Mouse (Mus musculus) liver, embryonic 13.5 days (tissue): ENCODE data around the gene Lbh. TPM values are rescaled to one million over a fixed set of nuclear protein-coding genes. Genes with fewer than 3 reads are reported as not detected.

ENCODE experiments used
- ATAC-seq: fragments of 200-750 bp; cut with Nextera tagmentation; 2 replicates; pipeline ENCODE4 v1.8.0; 2017; ENCODE audit warnings: low read depth, mild to moderate bottlenecking, moderate number of reproducible peaks, moderate library complexity
- DNase-seq: peaks from one replicate; pipeline ENCODE4 v3.0.0; 2022
- H3K27ac ChIP-seq: fragments of 300-500 bp; sonication (generic); 2 replicates; pipeline ENCODE4 v1.5.1; 2015; ENCODE audit warnings: moderate library complexity, mild to moderate bottlenecking, inconsistent platforms
- H3K27me3 ChIP-seq: fragments of 300-500 bp; sonication (generic); 2 replicates; pipeline ENCODE4 v1.6.1; 2015; ENCODE audit warnings: mild to moderate bottlenecking, inconsistent platforms
- H3K36me3 ChIP-seq: fragments of 300-500 bp; sonication (generic); 2 replicates; pipeline ENCODE4 v1.6.1; 2015; ENCODE audit warnings: mild to moderate bottlenecking, inconsistent platforms
- H3K4me1 ChIP-seq: fragments of 300-500 bp; sonication (generic); replicated peaks from 2 replicates; pipeline ENCODE4 v1.6.1; 2015; ENCODE audit warnings: inconsistent platforms
- H3K4me2 ChIP-seq: fragments of 300-500 bp; sonication (generic); 2 replicates; pipeline ENCODE4 v1.6.1; 2015; ENCODE audit warnings: inconsistent platforms, mild to moderate bottlenecking, moderate library complexity
- H3K4me3 ChIP-seq: fragments of 300-500 bp; sonication (generic); replicated peaks from 2 replicates; pipeline ENCODE4 v1.5.1; 2015; ENCODE audit warnings: mild to moderate bottlenecking, inconsistent platforms
- H3K9ac ChIP-seq: fragments of 300-500 bp; sonication (generic); 2 replicates; pipeline ENCODE4 v1.6.1; 2015; ENCODE audit warnings: mild to moderate bottlenecking, inconsistent platforms
- H3K9me3 ChIP-seq: fragments of 300-500 bp; sonication (generic); replicated peaks from 2 replicates; pipeline ENCODE4 v1.6.1; 2016; ENCODE audit warnings: inconsistent platforms
- WGBS: fragments of 180-500 bp; shearing (Covaris S2); methylation state at CpG from one replicate; pipeline ENCODE4 v1.1.7; 2015; ENCODE audit not compliant: insufficient replicate concordance; 5-methylcytosine and 5-hydroxymethylcytosine counted together
- polyA plus RNA-seq: library from polyadenylated mRNA; unstranded; fragments of >200 nt; fragmentation: Nextera tagmentation; extraction: Ambion mirVana; gene quantifications from 2 replicates; pipeline ENCODE4 v1.2.1, GENCODE M21; 2015

Lbh gene
- polyA plus RNA-seq, 1 experiment from 2014 or later: 0.92 TPM

DNA sequence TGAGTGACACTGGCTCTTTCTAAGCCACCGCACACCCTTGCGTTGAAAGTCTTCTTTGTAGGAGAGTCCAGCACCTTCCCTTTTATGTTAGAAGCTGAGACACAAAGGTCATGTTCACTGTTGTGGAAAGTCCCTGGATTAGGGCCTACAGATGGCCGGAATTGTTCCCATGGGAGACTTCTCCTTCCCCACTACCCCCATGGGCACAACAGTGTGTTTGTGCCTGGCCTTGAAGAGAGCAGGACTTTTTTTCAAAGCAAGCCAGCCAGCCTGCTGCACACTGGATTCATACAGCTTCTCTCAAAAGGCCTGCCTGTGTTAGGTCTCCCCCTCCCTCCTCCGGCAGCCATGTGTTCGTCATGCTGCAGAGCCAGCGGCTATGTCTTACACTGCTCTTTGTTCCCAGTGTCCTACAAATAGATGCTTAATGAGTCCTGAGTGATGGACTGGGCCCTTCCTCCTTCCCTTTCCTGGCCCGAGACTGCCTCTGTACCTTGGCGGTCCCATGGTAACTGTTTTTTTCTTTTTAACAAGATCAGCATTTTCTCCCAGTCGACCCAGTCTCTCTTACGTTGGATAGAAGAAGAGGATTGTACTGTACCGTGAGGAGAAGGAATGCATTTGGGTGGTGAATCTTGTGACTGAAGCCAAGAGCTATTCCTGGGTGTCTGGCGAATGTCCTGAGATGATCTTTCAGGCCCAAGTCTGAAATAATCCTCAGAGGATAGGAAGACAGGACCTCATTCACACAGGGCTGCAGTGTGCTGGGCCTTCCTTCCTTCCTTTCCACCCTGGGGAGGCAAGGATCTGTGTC is 7.9 kb downstream of the Lbh start:
- ATAC-seq: no peak
- DNase-seq: no peak
- Histone ChIP-seq H3K9ac (no peak overlapping the region), H3K4me2 (no peak overlapping the region), H3K4me3 (no peak overlapping the region), H3K9me3 (no peaks in the 10 kb centered on the region), H3K27ac (no peak overlapping the region), H3K4me1 (no peaks in the 10 kb centered on the region), H3K36me3 (no peaks in the 10 kb centered on the region), H3K27me3 (no peaks in the 10 kb centered on the region)
- WGBS: 73% methylated on average over 12 of the region's 12 CpGs

DNA sequence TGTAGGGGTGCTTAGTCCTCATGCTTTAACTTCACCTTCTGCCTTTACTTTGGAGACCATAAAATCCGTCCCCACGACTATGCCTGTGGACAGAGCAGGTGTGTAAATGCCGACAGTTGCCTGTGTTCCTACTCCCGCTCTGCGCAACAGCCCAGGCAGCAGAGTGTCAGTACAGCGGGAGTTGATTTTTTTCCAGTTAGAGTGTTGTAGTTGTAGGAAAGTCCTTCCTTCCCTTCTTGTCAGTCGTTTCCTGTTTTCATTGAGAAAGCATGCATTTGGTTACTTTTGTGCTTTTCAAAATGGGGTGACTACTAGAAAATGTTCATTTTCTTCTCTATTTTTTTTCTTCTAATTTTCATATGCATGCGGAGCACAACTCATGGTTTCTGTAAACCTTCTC is 8.9 kb downstream of the Lbh start:
- Histone ChIP-seq H3K27me3 (no peaks in the 10 kb centered on the region), H3K9me3 (no peaks in the 10 kb centered on the region), H3K9ac (no peak overlapping the region), H3K4me2 (no peak overlapping the region), H3K36me3 (no peaks in the 10 kb centered on the region), H3K4me1 (no peaks in the 10 kb centered on the region), H3K4me3 (no peak overlapping the region), H3K27ac (no peak overlapping the region)
- WGBS: 52% methylated on average over 8 of the region's 8 CpGs
- no peak for ATAC-seq
- no peak for DNase-seq

DNA sequence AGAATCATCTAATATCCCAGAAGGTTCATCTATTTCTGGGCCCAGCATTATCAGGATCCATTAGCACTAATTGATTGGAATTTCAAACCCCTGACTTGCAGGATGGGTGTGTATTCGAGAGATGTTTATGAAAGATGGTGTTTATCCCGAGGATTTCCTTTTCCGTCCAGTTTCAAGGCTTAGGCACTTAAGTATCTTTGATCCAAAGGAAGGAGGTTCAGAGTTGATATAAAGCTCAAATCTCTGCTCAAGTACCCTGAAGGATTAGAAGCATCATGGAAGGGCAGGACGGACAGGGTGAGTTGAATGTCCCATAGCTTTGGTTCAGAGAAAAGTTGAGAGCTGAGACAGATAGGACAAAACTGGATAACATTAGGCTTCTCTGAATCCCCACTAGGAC is 15.0 kb downstream of the Lbh start:
- Histone ChIP-seq H3K27ac (no peak overlapping the region), H3K36me3 (no peaks in the 10 kb centered on the region), H3K27me3 (no peaks in the 10 kb centered on the region), H3K4me2 (no peak overlapping the region), H3K9ac (no peak overlapping the region), H3K4me3 (no peak overlapping the region), H3K9me3 (no peaks in the 10 kb centered on the region), H3K4me1 (0 out of 2 replicates have a peak, but pooled peaks cover 21% of the 10 kb centered on the region)
- no peak for ATAC-seq
- DNase-seq: no peak
- 71% methylated on average over 4 of the region's 4 CpGs for WGBS

DNA sequence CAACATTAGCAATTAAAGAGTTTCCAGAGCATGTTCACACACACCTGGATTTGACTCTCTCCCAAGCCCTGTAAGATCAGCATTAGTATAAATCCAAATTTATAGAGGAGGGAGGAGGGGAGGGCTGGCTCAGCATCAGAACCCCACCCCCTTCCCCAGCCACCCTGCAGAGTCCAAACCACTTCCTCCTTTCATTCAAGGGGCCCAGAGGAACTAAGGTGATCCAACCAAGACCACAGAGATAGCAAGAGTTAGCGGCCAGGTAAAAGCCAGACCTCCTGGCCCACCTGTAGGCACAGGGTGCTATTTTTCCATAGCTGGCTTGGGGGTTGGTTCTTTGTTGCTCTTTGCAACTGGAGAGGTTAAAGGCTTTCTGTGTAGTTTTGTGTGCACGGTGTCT is 16.0 kb downstream of the Lbh start:
- WGBS: 16% methylated on average over 2 of the region's 2 CpGs
- Histone ChIP-seq H3K4me2 (no peak overlapping the region), H3K27ac (no peak overlapping the region), H3K9me3 (no peaks in the 10 kb centered on the region), H3K36me3 (no peaks in the 10 kb centered on the region), H3K9ac (no peak overlapping the region), H3K27me3 (no peaks in the 10 kb centered on the region), H3K4me3 (no peak overlapping the region), H3K4me1 (0 out of 2 replicates have a peak, but pooled peaks cover 21% of the 10 kb centered on the region)
- DNase-seq (no peak), ATAC-seq (no peak)

DNA sequence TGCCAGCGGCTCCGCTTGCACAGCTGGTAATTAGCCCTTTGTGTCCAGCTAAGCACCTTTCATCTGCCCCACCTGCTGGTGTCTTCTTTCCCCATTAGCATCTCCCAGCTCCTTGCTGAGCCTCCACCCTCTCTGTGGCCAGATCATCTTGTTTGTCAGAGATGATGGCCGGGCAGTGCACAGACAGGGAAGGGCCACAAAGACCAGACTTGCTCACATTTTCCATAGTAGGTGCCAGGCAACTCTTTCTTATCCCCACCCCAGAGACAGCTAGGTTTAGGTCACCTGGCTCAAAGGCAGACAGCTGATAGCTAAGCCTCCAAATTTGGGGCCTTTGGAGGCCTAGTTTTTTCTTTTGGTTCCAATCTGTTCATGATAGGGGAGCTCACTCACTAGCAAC is 16.5 kb downstream of the Lbh start:
- Histone ChIP-seq H3K4me3 (no peak overlapping the region), H3K27ac (no peak overlapping the region), H3K4me1 (0 out of 2 replicates have a peak, but pooled peaks cover 21% of the 10 kb centered on the region), H3K27me3 (no peaks in the 10 kb centered on the region), H3K36me3 (no peaks in the 10 kb centered on the region), H3K4me2 (no peak overlapping the region), H3K9me3 (no peaks in the 10 kb centered on the region), H3K9ac (no peak overlapping the region)
- ATAC-seq (no peak), DNase-seq (no peak)
- 27% methylated on average over 3 of the region's 3 CpGs for WGBS

DNA sequence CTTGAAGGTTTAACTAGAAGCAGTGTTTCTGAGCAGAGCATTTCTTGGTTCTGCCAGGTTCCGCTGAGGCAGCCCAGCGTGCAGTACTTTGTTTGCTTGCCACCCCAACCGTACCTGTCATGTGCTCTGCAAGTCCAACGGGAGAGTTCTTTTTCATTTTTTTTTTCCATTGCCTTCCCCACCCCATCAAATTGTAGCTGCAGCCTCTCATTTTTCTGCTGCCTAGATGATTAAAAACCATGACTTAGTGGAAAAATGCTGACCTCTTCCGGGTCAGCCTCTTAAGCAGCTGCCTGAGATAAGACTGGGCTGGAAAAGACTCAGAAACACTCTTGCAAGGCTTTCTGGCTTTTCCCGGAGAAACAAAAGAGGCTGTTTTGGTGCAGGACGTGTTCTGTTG is 17.8 kb downstream of the Lbh start:
- no peak overlapping the region for H3K9ac ChIP-seq
- no peaks in the 10 kb centered on the region for H3K27me3 ChIP-seq
- H3K9me3 ChIP-seq: no peaks in the 10 kb centered on the region
- H3K4me1 ChIP-seq: 0 out of 2 replicates have a peak, but pooled peaks cover 21% of the 10 kb centered on the region
- H3K4me3 ChIP-seq: no peak overlapping the region
- no peak for ATAC-seq
- peaks cover 6% of the 10 kb centered on the region for H3K36me3 ChIP-seq
- no peak overlapping the region; the same call in 1 of the 2 replicates for H3K27ac ChIP-seq
- no peak for DNase-seq
- 51% methylated on average over 7 of the region's 7 CpGs for WGBS
- H3K4me2 ChIP-seq: no peak overlapping the region

DNA sequence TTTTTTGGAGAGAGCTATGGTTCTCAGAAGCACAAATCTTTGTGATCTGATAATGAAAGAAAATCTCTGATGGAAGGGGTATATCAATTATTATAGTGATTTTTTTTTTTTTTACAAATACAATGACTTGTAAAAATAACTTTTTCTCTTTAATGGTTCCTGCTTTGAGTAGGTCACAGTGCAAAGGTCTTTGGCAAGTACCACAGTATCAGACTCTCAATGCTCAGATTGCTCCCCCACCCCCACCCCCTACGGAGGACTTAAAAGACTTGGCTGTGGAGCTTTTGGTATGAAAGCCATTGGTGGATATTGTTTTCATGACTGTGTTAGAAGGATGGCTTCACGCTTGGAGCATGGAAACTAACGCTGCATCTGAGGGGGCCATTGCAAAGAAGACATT is 18.2 kb downstream of the Lbh start:
- 70% methylated on average over 3 of the region's 3 CpGs for WGBS
- DNase-seq (no peak), ATAC-seq (no peak)
- Histone ChIP-seq H3K9ac (no peak overlapping the region), H3K36me3 (peaks cover 6% of the 10 kb centered on the region), H3K9me3 (no peaks in the 10 kb centered on the region), H3K4me3 (no peak overlapping the region), H3K4me1 (0 out of 2 replicates have a peak, but pooled peaks cover 21% of the 10 kb centered on the region), H3K4me2 (no peak overlapping the region), H3K27me3 (no peaks in the 10 kb centered on the region), H3K27ac (no peak overlapping the region)

DNA sequence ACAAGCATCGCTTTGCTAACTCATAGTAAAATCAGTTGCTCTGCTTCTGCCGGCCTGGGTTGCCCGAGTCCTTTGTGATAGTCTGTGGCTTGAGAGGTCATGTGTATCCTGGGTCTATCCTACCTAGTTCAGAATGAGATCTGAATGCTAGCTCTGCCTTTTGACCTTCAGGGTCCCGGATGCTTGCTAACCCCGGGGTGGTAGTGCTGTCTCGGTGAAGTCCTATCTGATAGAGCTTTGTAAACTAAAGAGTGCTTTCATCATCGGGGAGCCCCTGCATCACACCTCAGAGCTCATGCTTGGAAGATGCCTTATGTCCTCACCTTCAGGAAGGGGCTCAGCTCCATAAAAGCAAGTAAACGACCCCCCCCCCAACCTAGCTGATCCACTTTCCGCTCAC is 19.1 kb downstream of the Lbh start:
- no peaks in the 10 kb centered on the region for H3K27me3 ChIP-seq
- ATAC-seq (no peak), DNase-seq (no peak)
- 73% methylated on average over 9 of the region's 9 CpGs for WGBS
- no peak overlapping the region for H3K4me2 ChIP-seq
- no peak overlapping the region for H3K4me3 ChIP-seq
- no peaks in the 10 kb centered on the region for H3K9me3 ChIP-seq
- no peak overlapping the region for H3K9ac ChIP-seq
- H3K4me1 ChIP-seq: 0 out of 2 replicates have a peak, but pooled peaks cover 21% of the 10 kb centered on the region
- H3K36me3 ChIP-seq: peaks cover 6% of the 10 kb centered on the region
- H3K27ac ChIP-seq: no peak overlapping the region

DNA sequence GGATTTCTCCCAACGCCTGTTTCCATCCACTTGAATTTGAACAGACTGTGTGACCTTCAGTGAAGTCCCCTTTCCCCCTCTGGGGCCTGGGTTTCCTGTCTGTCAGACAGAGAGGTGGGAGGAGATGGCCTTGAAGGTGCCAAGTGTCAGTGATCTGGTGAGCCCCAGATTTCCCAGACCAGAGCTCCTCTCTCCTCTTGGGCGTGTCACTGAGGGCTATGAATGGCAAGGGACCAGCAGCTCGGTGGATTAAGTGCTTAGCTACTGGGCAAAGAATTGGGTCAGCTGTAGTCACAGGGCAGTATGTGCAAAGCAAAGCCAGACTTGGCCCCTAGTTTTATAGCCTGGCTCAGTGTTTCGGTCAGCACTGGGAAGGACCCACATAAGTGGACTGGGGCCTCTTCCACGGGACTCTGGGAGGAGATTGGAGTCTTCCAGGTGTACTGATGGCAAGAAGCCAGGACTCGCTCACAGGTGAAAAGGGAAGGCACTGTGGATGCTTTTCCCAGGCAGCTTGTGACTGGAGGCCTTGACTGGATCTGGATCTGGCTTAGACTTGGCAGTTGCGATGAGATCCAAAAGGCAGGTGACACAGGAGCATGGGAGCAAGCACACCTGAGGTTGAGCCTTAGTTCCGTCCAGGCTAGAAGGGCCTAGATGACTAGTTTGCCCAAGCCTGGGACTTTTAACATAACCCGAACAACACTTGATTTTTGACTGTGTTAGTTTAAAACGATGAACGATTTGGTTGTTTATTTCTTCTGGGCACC is 20.1 kb downstream of the Lbh start:
- H3K4me1 ChIP-seq: 0 out of 2 replicates have a peak, but pooled peaks cover 20% of the 10 kb centered on the region
- no peaks in the 10 kb centered on the region for H3K27me3 ChIP-seq
- DNase-seq (no peak), ATAC-seq (no peak)
- H3K9ac ChIP-seq: no peak overlapping the region
- no peak overlapping the region for H3K4me2 ChIP-seq
- 68% methylated on average over 11 of the region's 11 CpGs for WGBS
- no peak overlapping the region for H3K4me3 ChIP-seq
- peaks cover 6% of the 10 kb centered on the region for H3K36me3 ChIP-seq
- H3K9me3 ChIP-seq: no peaks in the 10 kb centered on the region
- no peak overlapping the region for H3K27ac ChIP-seq

DNA sequence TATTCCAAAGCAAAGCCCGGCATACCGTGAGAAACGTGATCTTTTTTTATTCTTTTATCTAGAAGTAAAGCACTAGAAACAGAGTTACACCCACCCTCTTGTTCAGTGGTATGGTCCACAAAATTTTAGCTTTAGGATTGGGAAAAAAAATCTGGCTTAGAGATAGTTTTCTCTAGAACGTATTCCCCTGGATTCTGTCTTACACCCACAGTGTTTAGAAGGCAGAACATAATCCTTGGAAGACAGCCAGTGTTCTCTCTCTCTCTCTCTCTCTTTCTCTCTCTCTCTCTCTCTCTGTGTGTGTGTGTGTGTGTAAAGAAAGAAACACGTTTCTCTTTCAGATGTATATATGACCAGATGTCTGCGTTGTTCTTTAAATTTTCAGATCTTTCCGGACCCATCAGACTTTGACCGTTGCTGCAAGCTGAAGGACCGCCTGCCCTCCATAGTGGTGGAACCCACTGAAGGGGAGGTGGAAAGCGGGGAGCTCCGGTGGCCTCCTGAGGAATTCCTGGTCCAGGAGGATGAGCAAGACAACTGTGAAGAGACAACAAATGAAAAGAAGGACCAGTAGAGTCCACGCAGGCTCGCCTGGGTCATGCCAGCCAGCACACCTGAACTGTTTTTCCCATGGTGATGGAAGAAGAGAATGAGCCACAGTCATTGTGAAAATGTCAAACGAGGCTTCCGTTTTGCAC is 20.9 kb downstream of the Lbh start:
- 65% methylated on average over 15 of the region's 15 CpGs for WGBS
- DNase-seq (no peak), ATAC-seq (no peak)
- H3K9ac ChIP-seq: no peak overlapping the region
- H3K9me3 ChIP-seq: no peaks in the 10 kb centered on the region
- H3K36me3 ChIP-seq: peaks cover 6% of the 10 kb centered on the region
- H3K4me1 ChIP-seq: 0 out of 2 replicates have a peak, but pooled peaks cover 15% of the 10 kb centered on the region
- no peaks in the 10 kb centered on the region for H3K27me3 ChIP-seq
- no peak overlapping the region for H3K4me2 ChIP-seq
- H3K27ac ChIP-seq: no peak overlapping the region
- no peak overlapping the region for H3K4me3 ChIP-seq

DNA sequence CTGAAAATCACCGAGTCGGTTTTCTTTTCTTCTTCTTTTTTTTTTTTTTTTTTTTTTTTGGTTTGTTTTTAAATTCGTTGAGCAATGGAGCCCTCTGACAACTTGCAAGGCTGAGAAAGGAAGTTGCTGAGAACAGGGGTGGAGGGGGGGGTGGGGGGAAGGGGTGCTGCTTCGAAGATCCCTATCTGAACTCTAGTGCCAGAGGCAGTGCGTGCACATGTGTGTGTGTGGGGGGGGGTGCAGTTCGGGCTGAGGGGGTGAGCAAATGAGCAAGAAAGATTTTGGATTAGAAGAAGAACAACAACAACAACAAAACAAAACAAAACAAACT is 21.4 kb downstream of the Lbh start:
- peaks cover 11% of the 10 kb centered on the region for H3K4me1 ChIP-seq
- H3K36me3 ChIP-seq: peaks cover 6% of the 10 kb centered on the region
- DNase-seq: no peak
- WGBS: 20% methylated on average over 6 of the region's 6 CpGs
- H3K4me2 ChIP-seq: no peak overlapping the region
- H3K27ac ChIP-seq: no peak overlapping the region
- no peak overlapping the region for H3K9ac ChIP-seq
- ATAC-seq: no peak
- H3K4me3 ChIP-seq: no peak overlapping the region
- no peaks in the 10 kb centered on the region for H3K27me3 ChIP-seq
- H3K9me3 ChIP-seq: no peaks in the 10 kb centered on the region
